Mouse (Mus musculus) heart, embryonic 10.5 days (tissue): Measurements from ENCODE around the gene Rnf111. TPM values are rescaled to one million over a fixed set of nuclear protein-coding genes. Genes with fewer than 3 reads are reported as not detected.
"Not testable (repeated sequence)": the region's sequence is repeated elsewhere in the genome, so short reads cannot be mapped to it uniquely, and the experiment has no call there.

Experiments
- DNase-seq: peaks from one replicate; pipeline ENCODE4 v3.0.0-alpha.2; 2017; ENCODE audit warnings: low spot score
- H3K27ac ChIP-seq: fragments of 300-500 bp; sonication (generic); 2 replicates; pipeline ENCODE4 v1.5.1; 2016; ENCODE audit warnings: mild to moderate bottlenecking
- H3K27me3 ChIP-seq: fragments of 300-500 bp; sonication (generic); 2 replicates; pipeline ENCODE4 v1.6.1; 2016; ENCODE audit warnings: mild to moderate bottlenecking; ENCODE audit not compliant: poor library complexity, insufficient read depth, severe bottlenecking
- H3K36me3 ChIP-seq: fragments of 300-500 bp; sonication (generic); 2 replicates; pipeline ENCODE4 v1.6.1; 2016; ENCODE audit warnings: mild to moderate bottlenecking, moderate library complexity
- H3K4me1 ChIP-seq: fragments of 300-500 bp; sonication (generic); 2 replicates; pipeline ENCODE4 v1.6.1; 2016; ENCODE audit warnings: mild to moderate bottlenecking
- H3K4me3 ChIP-seq: fragments of 300-500 bp; sonication (generic); 2 replicates; pipeline ENCODE4 v1.5.1; 2016; ENCODE audit warnings: mild to moderate bottlenecking, moderate library complexity
- H3K9me3 ChIP-seq: fragments of 300-500 bp; sonication (generic); 2 replicates; pipeline ENCODE4 v1.6.1; 2016; ENCODE audit warnings: mild to moderate bottlenecking, moderate library complexity
- WGBS: fragments of 180-500 bp; shearing (Covaris S2); methylation state at CpG from one replicate; pipeline ENCODE4 v1.1.7; 2016; 5-methylcytosine and 5-hydroxymethylcytosine counted together
- polyA plus RNA-seq: library from polyadenylated mRNA; unstranded; fragments of >200 nt; fragmentation: Nextera tagmentation; extraction: Ambion mirVana; gene quantifications from 2 replicates; pipeline ENCODE4 v1.2.1, GENCODE M21; 2016

Rnf111 gene
- 25.5 and 31.7 TPM in 2 replicates for polyA plus RNA-seq

GRCm38 (mm10) chr9:70503626-70504041 lies at the start of gene Rnf111:
Gene Rnf111, minus strand, starts transcription at chr9:70503725.
- Histone ChIP-seq H3K9me3 (no peaks in the 10 kb centered on the region), H3K4me1 (0 out of 2 replicates have a peak, but pooled peaks cover 6% of the 10 kb centered on the region), H3K27ac (peak within 1 kb of the TSS; percentile 99), H3K27me3 (no peaks in the 10 kb centered on the region), H3K36me3 (0 out of 2 replicates have a peak, but pooled peaks cover 13% of the 10 kb centered on the region), H3K4me3 (peak within 1 kb of the TSS; percentile 79)
- DNase-seq, result peak; percentile 98
- under 1% methylated on average over 45 of the region's 45 CpGs for WGBS

- peaks cover 36% of the 10 kb centered on the region for H3K36me3 ChIP-seq
- not testable (repeated sequence) for H3K4me3 ChIP-seq, H3K9me3 ChIP-seq, H3K27ac ChIP-seq, DNase-seq, H3K27me3 ChIP-seq, H3K4me1 ChIP-seq
- WGBS, result 91% methylated on average over 2 of the region's 2 CpGs
Measured at GRCm38 (mm10) chr9:70552233-70552632, 48.7 kb upstream of the Rnf111 start.

DNA sequence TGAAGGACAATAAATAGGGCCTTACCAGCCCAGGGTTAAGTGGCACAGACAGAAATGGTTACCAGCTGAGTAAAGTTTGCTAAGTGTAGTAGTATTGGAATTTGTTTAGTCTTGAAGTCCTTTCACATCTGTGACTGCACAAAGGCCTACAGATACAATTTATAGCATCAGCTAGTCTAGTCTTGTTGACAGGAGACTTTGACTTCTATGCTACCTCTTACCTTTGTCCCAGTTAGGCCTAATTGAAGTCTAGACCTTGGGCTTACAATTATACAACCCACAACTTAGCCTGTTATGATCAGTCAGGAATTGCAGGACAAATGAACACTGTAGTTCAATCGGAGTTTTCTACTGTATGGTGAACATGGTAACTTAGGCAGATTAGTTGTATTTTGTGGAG lies 48.0 kb upstream of the Rnf111 start:
- Histone ChIP-seq H3K27me3 (no peaks in the 10 kb centered on the region), H3K4me3 (no peak overlapping the region), H3K36me3 (peaks cover 36% of the 10 kb centered on the region), H3K9me3 (no peaks in the 10 kb centered on the region; the same call in 1 of the 2 replicates), H3K27ac (no peak overlapping the region), H3K4me1 (no peaks in the 10 kb centered on the region)
- 98% methylated on average over 1 of the region's 1 CpGs for WGBS
- no peak for DNase-seq

- Histone ChIP-seq H3K36me3 (peaks cover 28% of the 10 kb centered on the region), H3K4me1 (peaks cover 8% of the 10 kb centered on the region; the same call in 1 of the 2 replicates), H3K27me3 (no peaks in the 10 kb centered on the region), H3K4me3 (no peak overlapping the region), H3K9me3 (no peaks in the 10 kb centered on the region), H3K27ac (no peak overlapping the region)
- no peak for DNase-seq
- 84% methylated on average over 4 of the region's 4 CpGs for WGBS
Measured at GRCm38 (mm10) chr9:70548304-70548703, 44.8 kb upstream of the Rnf111 start.

DNA sequence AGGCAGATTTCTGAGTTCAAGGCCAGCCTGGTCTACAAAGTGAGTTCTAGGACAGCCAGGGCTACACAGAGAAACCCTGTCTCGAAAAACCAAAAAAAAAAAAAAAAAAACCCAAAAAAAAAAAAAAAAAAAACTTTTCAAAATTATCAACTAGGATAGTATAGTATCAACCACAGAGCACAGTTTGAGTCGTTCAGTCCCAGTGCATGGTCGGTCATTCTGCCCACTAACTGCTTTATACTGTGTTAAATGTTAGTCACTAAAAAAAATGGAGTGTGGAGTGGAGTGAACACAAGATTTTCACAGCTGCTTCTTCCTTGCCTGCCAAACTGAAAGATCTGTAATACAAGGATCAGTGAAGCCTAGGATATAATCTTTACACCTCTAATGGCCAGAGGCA lies 43.1 kb upstream of the Rnf111 start:
- H3K27ac ChIP-seq, DNase-seq, H3K27me3 ChIP-seq, H3K9me3 ChIP-seq, H3K4me3 ChIP-seq: not testable (repeated sequence)
- 79% methylated on average over 3 of the region's 3 CpGs for WGBS
- peaks cover 13% of the 10 kb centered on the region for H3K4me1 ChIP-seq
- peaks cover 12% of the 10 kb centered on the region; the same call in 1 of the 2 replicates for H3K36me3 ChIP-seq

DNA sequence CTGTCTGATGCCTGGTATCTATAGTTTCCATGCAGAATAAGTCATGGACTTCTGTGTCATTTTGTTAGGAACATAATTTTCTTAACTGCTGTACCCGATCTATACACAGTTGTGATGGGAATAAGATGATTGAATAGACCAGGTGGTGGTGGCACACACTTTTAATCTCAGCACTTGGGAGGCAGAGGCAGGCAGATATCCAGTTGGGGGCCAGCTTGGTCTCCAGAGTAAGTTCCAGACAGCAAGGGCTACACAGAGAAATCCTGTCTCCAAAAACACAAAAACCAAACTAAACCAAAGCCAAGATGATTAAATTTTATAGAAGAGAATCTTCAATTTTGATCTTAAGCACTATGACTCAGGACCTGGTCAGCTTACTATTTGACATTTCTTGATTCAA lies 41.3 kb upstream of the Rnf111 start:
- 65% methylated on average over 1 of the region's 1 CpGs for WGBS
- Histone ChIP-seq H3K9me3 (no peaks in the 10 kb centered on the region), H3K36me3 (peaks cover 8% of the 10 kb centered on the region; the same call in 1 of the 2 replicates), H3K4me1 (peaks cover 16% of the 10 kb centered on the region), H3K27ac (no peak overlapping the region), H3K27me3 (no peaks in the 10 kb centered on the region), H3K4me3 (no peak overlapping the region)
- DNase-seq, result no peak

DNA sequence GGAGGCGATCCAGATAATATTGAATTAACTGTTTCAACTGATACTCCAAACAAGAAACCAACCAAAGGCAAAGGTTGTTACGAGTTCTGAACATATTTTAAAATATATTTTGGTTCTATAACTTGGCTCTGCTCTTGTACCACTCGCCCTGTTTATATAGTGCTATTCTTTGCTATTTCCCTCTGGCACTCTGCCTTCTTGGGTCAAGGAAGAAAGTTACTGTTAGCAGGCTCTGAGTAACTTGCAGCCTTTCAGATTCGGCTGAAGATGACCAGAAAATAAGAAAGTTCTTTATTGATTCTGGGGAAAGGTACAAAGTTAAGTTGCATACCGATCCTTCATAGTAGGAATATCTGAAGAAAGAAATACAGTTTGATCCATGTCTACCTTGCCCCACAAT lies 40.5 kb upstream of the Rnf111 start:
- H3K36me3 ChIP-seq, result peaks cover 8% of the 10 kb centered on the region; the same call in 1 of the 2 replicates
- no peaks in the 10 kb centered on the region for H3K9me3 ChIP-seq
- WGBS, result 77% methylated on average over 5 of the region's 5 CpGs
- no peaks in the 10 kb centered on the region for H3K27me3 ChIP-seq
- DNase-seq, result no peak
- H3K4me3 ChIP-seq, result peak overlapping the region; percentile 84
- 0 out of 2 replicates have a peak overlapping the region, but pooled peaks have one; percentile 98 for H3K27ac ChIP-seq
- H3K4me1 ChIP-seq, result peaks cover 16% of the 10 kb centered on the region

DNA sequence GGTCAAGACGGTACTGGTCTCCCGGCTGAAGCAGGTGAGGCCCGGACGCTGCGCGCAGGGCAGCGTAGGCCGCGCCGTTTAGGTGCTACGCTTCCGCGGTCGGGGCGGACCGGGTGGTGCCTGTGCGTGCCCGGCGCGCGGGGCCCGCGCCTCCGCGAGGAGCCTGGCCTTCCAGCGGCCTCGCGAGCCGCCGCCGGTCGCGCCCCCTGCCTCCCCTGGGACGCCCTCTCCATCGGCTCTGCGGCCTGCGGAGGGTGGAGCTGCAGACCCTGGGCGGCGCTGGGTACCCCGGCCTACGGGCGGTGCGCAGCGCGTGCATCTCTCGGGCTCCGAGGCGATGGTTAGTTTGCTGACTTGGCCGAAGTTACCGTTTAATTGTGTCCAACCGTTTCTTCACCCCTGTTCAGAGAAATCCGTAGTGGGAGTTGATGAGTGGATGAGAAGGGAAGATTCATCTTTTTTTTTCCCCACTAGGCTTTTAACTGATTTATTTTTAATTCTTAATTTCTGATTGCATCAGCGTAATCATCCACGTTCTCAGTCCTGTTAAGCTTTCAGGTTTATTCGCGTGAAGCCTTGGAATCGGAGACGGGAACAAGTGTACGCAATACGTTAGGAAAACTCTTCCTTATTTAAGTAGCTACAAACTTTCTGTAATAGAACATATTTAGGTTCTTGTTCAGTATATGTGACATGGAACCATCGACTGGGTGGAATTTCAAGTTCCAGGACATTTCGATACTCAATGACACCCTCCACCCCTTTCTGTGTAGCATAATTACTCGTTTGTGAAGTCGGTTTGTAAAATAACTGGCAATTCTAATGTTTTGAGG lies 39.7 kb upstream of the Rnf111 start:
- 2% methylated on average over 64 of the region's 64 CpGs for WGBS
- Histone ChIP-seq H3K27me3 (no peaks in the 10 kb centered on the region), H3K36me3 (peaks cover 4% of the 10 kb centered on the region; the same call in 1 of the 2 replicates), H3K27ac (peak overlapping the region; percentile 98), H3K4me3 (peak overlapping the region; percentile 84), H3K9me3 (no peaks in the 10 kb centered on the region), H3K4me1 (peaks cover 16% of the 10 kb centered on the region)
- peak; percentile 88 for DNase-seq

DNA sequence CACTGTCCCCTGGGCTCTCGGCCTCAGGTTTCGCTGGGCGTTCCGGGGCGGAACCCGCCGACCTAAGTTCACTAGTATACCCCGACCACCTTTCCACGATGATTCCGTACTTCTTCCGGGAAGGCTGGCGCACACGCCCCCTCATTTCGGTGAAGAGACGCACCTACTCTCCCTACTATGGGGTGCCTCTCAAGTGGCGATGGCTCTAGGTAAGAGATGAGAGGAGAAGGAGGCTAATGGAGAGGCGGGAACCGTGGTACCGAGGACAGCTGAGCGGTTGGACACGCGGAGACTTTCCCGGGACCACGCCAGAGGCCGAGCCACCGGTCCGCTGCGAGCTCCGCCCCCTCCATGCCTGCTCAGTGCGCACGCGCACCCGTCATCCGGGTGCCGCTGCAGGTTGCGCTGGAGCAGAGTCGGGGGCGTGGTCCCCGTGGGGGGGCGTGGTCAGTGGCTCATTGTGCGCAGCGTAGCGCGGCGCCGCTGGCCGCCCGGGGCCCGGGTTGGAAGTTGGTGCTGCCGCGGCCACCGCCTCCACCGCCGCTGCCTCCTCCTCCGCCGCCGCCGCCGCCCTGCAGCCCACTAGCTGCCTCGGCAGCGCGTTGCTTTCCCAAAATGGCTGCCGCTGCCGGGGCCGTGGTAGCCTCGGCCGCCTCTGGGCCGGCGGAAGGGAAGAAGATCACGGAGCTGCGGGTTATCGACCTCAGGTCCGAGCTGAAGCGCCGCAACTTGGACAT lies 38.9 kb upstream of the Rnf111 start, which contains the start of gene Sltm:
TSS of gene Sltm (plus strand) at position 450 of the 737 bp plus-strand sequence.
- Histone ChIP-seq H3K27me3 (no peaks in the 10 kb centered on the region), H3K9me3 (no peaks in the 10 kb centered on the region), H3K4me3 (peak within 1 kb of the TSS; percentile 84), H3K36me3 (no peaks in the 10 kb centered on the region), H3K27ac (peak within 1 kb of the TSS; percentile 98), H3K4me1 (peaks cover 16% of the 10 kb centered on the region)
- peak; percentile 98 for DNase-seq
- under 1% methylated on average over 75 of the region's 75 CpGs for WGBS

DNA sequence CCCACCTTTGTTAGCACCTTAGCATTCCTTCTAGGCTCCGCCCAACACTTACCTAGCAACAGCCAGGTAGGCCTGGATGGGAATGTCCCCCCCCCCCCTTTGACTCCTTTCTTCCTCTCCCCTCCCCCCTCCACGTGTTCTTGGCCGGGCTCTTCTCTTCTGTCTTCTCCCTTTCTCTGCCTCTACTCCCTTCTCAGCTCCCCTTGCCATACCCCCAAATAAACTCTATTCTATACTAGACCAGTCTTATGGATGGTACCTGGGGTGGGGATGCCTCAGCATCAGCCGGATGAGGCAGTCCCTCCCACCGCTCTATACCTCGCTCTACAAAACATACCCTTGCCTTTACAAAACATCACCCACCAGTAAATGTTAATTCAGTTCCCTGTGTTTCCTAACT lies 38.1 kb upstream of the Rnf111 start:
- no peaks in the 10 kb centered on the region for H3K9me3 ChIP-seq
- H3K27ac ChIP-seq, result peak overlapping the region; percentile 98
- peaks cover 16% of the 10 kb centered on the region for H3K4me1 ChIP-seq
- DNase-seq, result no peak
- H3K4me3 ChIP-seq, result peak overlapping the region; percentile 84
- H3K27me3 ChIP-seq, result no peaks in the 10 kb centered on the region
- WGBS, result 11% methylated on average over 6 of the region's 6 CpGs
- H3K36me3 ChIP-seq, result no peaks in the 10 kb centered on the region

DNA sequence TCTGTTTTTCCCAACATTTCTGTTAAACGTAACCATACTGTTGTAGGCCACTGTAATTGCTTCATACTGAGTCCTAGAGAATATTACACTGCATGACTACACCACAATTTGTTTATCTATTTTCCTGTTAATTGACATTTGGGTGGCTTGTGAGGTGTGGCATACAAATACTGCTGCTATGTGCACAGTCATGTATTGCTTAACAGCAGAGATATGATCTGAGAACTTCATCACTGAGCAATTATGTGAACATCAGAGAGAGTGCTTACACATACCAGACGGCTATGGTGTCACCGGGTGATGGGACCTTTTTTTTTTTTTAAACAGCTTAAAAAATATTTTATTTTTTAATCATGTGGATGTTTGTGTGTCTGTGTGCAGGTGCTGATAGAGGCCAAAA lies 29.8 kb upstream of the Rnf111 start:
- Histone ChIP-seq H3K27me3 (no peaks in the 10 kb centered on the region), H3K36me3 (no peaks in the 10 kb centered on the region), H3K27ac (no peak overlapping the region), H3K4me1 (no peaks in the 10 kb centered on the region), H3K4me3 (no peak overlapping the region), H3K9me3 (no peaks in the 10 kb centered on the region)
- WGBS, result 75% methylated on average over 3 of the region's 3 CpGs
- DNase-seq, result no peak

DNA sequence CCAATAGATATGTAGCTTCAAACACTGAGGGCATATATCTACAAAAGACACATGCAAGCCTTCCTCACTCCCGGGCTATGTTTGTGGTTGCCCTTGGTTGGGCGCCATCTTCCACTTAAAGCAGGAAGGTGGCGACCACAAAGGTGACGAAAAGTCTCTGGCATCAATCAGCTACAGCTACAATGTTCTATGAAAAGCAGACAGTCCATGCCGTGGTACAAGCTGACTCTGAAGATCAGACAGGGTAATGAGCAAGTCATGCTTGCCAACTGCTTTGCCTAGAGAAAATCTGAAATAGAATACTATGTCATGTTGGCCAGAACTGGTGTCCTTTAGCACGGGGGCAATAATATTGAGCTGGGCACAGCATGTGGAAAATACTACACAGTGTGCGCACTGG lies 20.8 kb upstream of the Rnf111 start:
- H3K27ac ChIP-seq, result no peak overlapping the region

GRCm38 (mm10) chr9:70523813-70524212 lies 20.3 kb upstream of the Rnf111 start:
- no peaks in the 10 kb centered on the region for H3K9me3 ChIP-seq
- DNase-seq, result no peak
- no peaks in the 10 kb centered on the region for H3K4me1 ChIP-seq
- no peak overlapping the region for H3K27ac ChIP-seq
- no peaks in the 10 kb centered on the region for H3K36me3 ChIP-seq
- no peaks in the 10 kb centered on the region for H3K27me3 ChIP-seq
- H3K4me3 ChIP-seq, result no peak overlapping the region
- 91% methylated on average over 3 of the region's 3 CpGs for WGBS

More for the DNA sequence above, 20.8 kb upstream of the Rnf111 start:
- WGBS, result 63% methylated on average over 7 of the region's 7 CpGs
- no peaks in the 10 kb centered on the region for H3K9me3 ChIP-seq
- H3K27me3 ChIP-seq, result no peaks in the 10 kb centered on the region
- no peaks in the 10 kb centered on the region for H3K36me3 ChIP-seq
- peak; percentile 75 for DNase-seq
- H3K4me1 ChIP-seq, result no peaks in the 10 kb centered on the region
- no peak overlapping the region for H3K4me3 ChIP-seq
